Mouse (Mus musculus) ES-E14 (cell line): Measurements from ENCODE around the gene Stn1.

Experiments used
- HCFC1 ChIP-seq: IDR thresholded peaks from 2 replicates; pipeline ENCODE4 v1.6.1; 2012; ENCODE audit warnings: low read length, inconsistent platforms, borderline replicate concordance; ENCODE audit not compliant: insufficient read depth
- MAFK ChIP-seq: IDR thresholded peaks from 2 replicates; pipeline ENCODE4 v1.6.1; 2014; ENCODE audit warnings: mild to moderate bottlenecking, low read depth, low read length, inconsistent platforms; ENCODE audit not compliant: insufficient read depth
- ZNF384 ChIP-seq: IDR thresholded peaks from 2 replicates; pipeline ENCODE4 v1.6.1; 2012; ENCODE audit warnings: low read depth, low read length, inconsistent platforms

GRCm38 (mm10) chr19:47484110-47484509, 53.2 kb downstream of the Stn1 start:
- TF ChIP-seq HCFC1 (no peak), ZNF384 (no peak), MAFK (no peak)
